20 mouse cellular contexts compared by ENCODE assay signal in genomic region chr17:32437106-32437505, GRCm38 (mm10). TPM values are rescaled to one million over a fixed set of nuclear protein-coding genes. Genes with fewer than 3 reads are reported as not detected.
"Had no signal": no experiment of that assay in that cellular context is flagged by ENCODE, and none has a peak within 500 bp of the region (broad histone marks: within the 10 kb centered on the region; RNA-seq: fewer than 3 reads in every experiment).

No protein-coding gene starts in this region.

- H3K36me3 ChIP-seq: lung, embryonic 15.5 days; midbrain, embryonic 13.5 days; midbrain, embryonic 15.5 days; neural tube, embryonic 12.5 days; stomach, embryonic 15.5 days had no signal

- DNase-seq: lung, adult 2 months; lung, postnatal 14 days; lung, postnatal 36 days; right cerebral cortex, postnatal 14 days; thymus, adult 2 months; thymus, postnatal 14 days; thymus, postnatal 36 days had no signal

- H3K27ac ChIP-seq: lung, embryonic 15.5 days; macrophage; midbrain, embryonic 13.5 days; midbrain, embryonic 15.5 days; neural tube, embryonic 12.5 days; stomach, embryonic 15.5 days; stomach, postnatal 0 days had no signal

- H3K9ac ChIP-seq: lung, embryonic 15.5 days; midbrain, embryonic 13.5 days; midbrain, embryonic 15.5 days; neural tube, embryonic 12.5 days; stomach, embryonic 15.5 days had no signal

- H3K4me1 ChIP-seq: lung, embryonic 15.5 days; midbrain, embryonic 13.5 days; midbrain, embryonic 15.5 days; neural tube, embryonic 12.5 days; stomach, embryonic 15.5 days had no signal

- H3K4me3 ChIP-seq: lung, embryonic 15.5 days; megakaryocyte, embryonic 14.5 days; midbrain, embryonic 13.5 days; midbrain, embryonic 15.5 days; neural tube, embryonic 12.5 days; stomach, embryonic 15.5 days had no signal

- H3K27me3 ChIP-seq: lung, embryonic 15.5 days; midbrain, embryonic 13.5 days; midbrain, embryonic 15.5 days; neural tube, embryonic 12.5 days; stomach, embryonic 15.5 days had no signal

RNA-seq across cellular contexts. Expression of gene Pglyrp2, which starts 13.1 kb away (rescaled TPM):
- total RNA-seq: midbrain, postnatal 0 days had no signal
- polyA plus RNA-seq: macrophage; midbrain, embryonic 11.5 days; midbrain, embryonic 13.5 days; midbrain, embryonic 15.5 days; midbrain, postnatal 0 days; neural tube, embryonic 12.5 days; neural tube, embryonic 14.5 days had no signal

RNA-seq across cellular contexts. Expression of gene Cyp4f39, which starts 15.4 kb away (rescaled TPM):
- total RNA-seq: monocyte, adult 5-6 weeks; neutrophil, adult 5-6 weeks had no signal
